Mouse (Mus musculus): ENCODE results near the gene Ufd1. TPM values are rescaled to one million over a fixed set of nuclear protein-coding genes. Genes with fewer than 3 reads are reported as not detected.
A peak's percentile ranks its signal among the peaks of the same experiment; 100 is the strongest.
"Not testable (repeated sequence)": the region's sequence is repeated elsewhere in the genome, so short reads cannot be mapped to it uniquely, and the experiment has no call there.

The Ufd1 gene
- polyA plus RNA-seq, 1 experiment, result 35.5 TPM

- H3K4me3 ChIP-seq (ENCODE audit: insufficient read depth, poor library complexity, severe bottlenecking), result no peak overlapping the region
- H3K27me3 ChIP-seq (ENCODE audit: control insufficient read depth, insufficient read depth, insufficient read length), result no peaks in the 10 kb centered on the region
- TF ChIP-seq USF1 (IDR thresholded peaks at IDR 0.05; ENCODE audit: low read depth) (no peak), FOSL1 (IDR thresholded peaks at IDR 0.05; ENCODE audit: insufficient read depth, low read length, poor library complexity, severe bottlenecking) (no peak), MYOD1 (IDR thresholded peaks at IDR 0.05; ENCODE audit: control insufficient read depth, insufficient read length, low read depth) (no peak), CTCF (IDR thresholded peaks at IDR 0.05; ENCODE audit: control insufficient read depth, insufficient read depth, insufficient read length) (no peak), MAX (IDR thresholded peaks at IDR 0.05) (no peak), CEBPB (IDR thresholded peaks at IDR 0.05; ENCODE audit: low read depth) (no peak), MYOG (IDR thresholded peaks at IDR 0.05; ENCODE audit: control insufficient read depth, extremely low read depth, insufficient read length) (no peak)
- H3K36me3 ChIP-seq (ENCODE audit: control insufficient read depth, insufficient read depth), result no peaks in the 10 kb centered on the region
- no peak overlapping the region for H3ac ChIP-seq (ENCODE audit: control insufficient read depth, insufficient read length, low read depth)
- H3K79me2 ChIP-seq (ENCODE audit: control insufficient read depth, insufficient read depth), result no peaks in the 10 kb centered on the region
- no peaks in the 10 kb centered on the region for H3K79me3 ChIP-seq (ENCODE audit: low read depth)
Measured at GRCm38 (mm10) chr16:18860186-18860585, 48.6 kb downstream of the Ufd1 start.

- Histone ChIP-seq H3K79me2 (ENCODE audit: control insufficient read depth, insufficient read depth) (peaks cover 18% of the 10 kb centered on the region), H3K36me3 (ENCODE audit: control insufficient read depth, insufficient read depth) (peaks cover 34% of the 10 kb centered on the region)
- not testable (repeated sequence) for H3K79me3 ChIP-seq (ENCODE audit: low read depth); H3ac ChIP-seq (ENCODE audit: control insufficient read depth, insufficient read length, low read depth); H3K4me3 ChIP-seq (ENCODE audit: insufficient read depth, poor library complexity, severe bottlenecking); H3K27me3 ChIP-seq (ENCODE audit: control insufficient read depth, insufficient read depth, insufficient read length)
Measured at GRCm38 (mm10) chr16:18870495-18870894, 58.9 kb downstream of the Ufd1 start.

- peaks cover 40% of the 10 kb centered on the region for H3K36me3 ChIP-seq (ENCODE audit: control insufficient read depth, insufficient read depth)
- peaks cover 66% of the 10 kb centered on the region for H3K79me2 ChIP-seq (ENCODE audit: control insufficient read depth, insufficient read depth)
- peaks cover 41% of the 10 kb centered on the region for H3K79me3 ChIP-seq (ENCODE audit: low read depth)
- TF ChIP-seq MAX (IDR thresholded peaks at IDR 0.05) (no peak), MYOD1 (IDR thresholded peaks at IDR 0.05; ENCODE audit: control insufficient read depth, insufficient read length, low read depth) (no peak), FOSL1 (IDR thresholded peaks at IDR 0.05; ENCODE audit: insufficient read depth, low read length, poor library complexity, severe bottlenecking) (no peak), CTCF (IDR thresholded peaks at IDR 0.05; ENCODE audit: control insufficient read depth, insufficient read depth, insufficient read length) (no peak), CEBPB (IDR thresholded peaks at IDR 0.05; ENCODE audit: low read depth) (no peak), MYOG (IDR thresholded peaks at IDR 0.05; ENCODE audit: control insufficient read depth, extremely low read depth, insufficient read length) (no peak), USF1 (IDR thresholded peaks at IDR 0.05; ENCODE audit: low read depth) (no peak)
- peak overlapping the region; percentile 82 for H3K4me3 ChIP-seq (ENCODE audit: insufficient read depth, poor library complexity, severe bottlenecking)
- H3ac ChIP-seq (ENCODE audit: control insufficient read depth, insufficient read length, low read depth), result peak overlapping the region; percentile 88
- H3K27me3 ChIP-seq (ENCODE audit: control insufficient read depth, insufficient read depth, insufficient read length), result no peaks in the 10 kb centered on the region
Measured at GRCm38 (mm10) chr16:18876091-18876441, 64.5 kb downstream of the Ufd1 start.

- peaks cover 72% of the 10 kb centered on the region for H3K79me2 ChIP-seq (ENCODE audit: control insufficient read depth, insufficient read depth)
- peak within 1 kb of the TSS; percentile 82 for H3K4me3 ChIP-seq (ENCODE audit: insufficient read depth, poor library complexity, severe bottlenecking)
Measured at GRCm38 (mm10) chr16:18876442-18877308, 65.1 kb downstream of the Ufd1 start, which contains the start of the genes Mrpl40 and Hira. TSS of gene Mrpl40 (minus strand) at chr16:18876862. TSS of gene Hira (plus strand) at chr16:18877037.

GRCm38 (mm10) chr16:18877386-18878090 is 66.0 kb downstream of the Ufd1 start:
- TF ChIP-seq CTCF (IDR thresholded peaks at IDR 0.05; ENCODE audit: control insufficient read depth, insufficient read depth, insufficient read length) (peak; percentile 18), MAX (IDR thresholded peaks at IDR 0.05) (peak; percentile 26), CEBPB (IDR thresholded peaks at IDR 0.05; ENCODE audit: low read depth) (no peak)
- H3ac ChIP-seq (ENCODE audit: control insufficient read depth, insufficient read length, low read depth), result peak overlapping the region; percentile 80
- peaks cover 81% of the 10 kb centered on the region for H3K79me2 ChIP-seq (ENCODE audit: control insufficient read depth, insufficient read depth)
- peaks cover 56% of the 10 kb centered on the region for H3K79me3 ChIP-seq (ENCODE audit: low read depth)
- peaks cover 27% of the 10 kb centered on the region for H3K36me3 ChIP-seq (ENCODE audit: control insufficient read depth, insufficient read depth)
- peak overlapping the region; percentile 82 for H3K4me3 ChIP-seq (ENCODE audit: insufficient read depth, poor library complexity, severe bottlenecking)
- H3K27me3 ChIP-seq (ENCODE audit: control insufficient read depth, insufficient read depth, insufficient read length), result no peaks in the 10 kb centered on the region

More at GRCm38 (mm10) chr16:18876442-18877308, 65.1 kb downstream of the Ufd1 start, which contains the start of the genes Mrpl40 and Hira:
- Histone ChIP-seq H3ac (ENCODE audit: control insufficient read depth, insufficient read length, low read depth) (peak within 1 kb of the TSS; percentile 88), H3K27me3 (ENCODE audit: control insufficient read depth, insufficient read depth, insufficient read length) (no peaks in the 10 kb centered on the region), H3K79me3 (ENCODE audit: low read depth) (peaks cover 48% of the 10 kb centered on the region), H3K36me3 (ENCODE audit: control insufficient read depth, insufficient read depth) (peaks cover 34% of the 10 kb centered on the region)
- peak; percentile 72 for TF ChIP-seq MAX (IDR thresholded peaks at IDR 0.05)
- TF ChIP-seq CEBPB (IDR thresholded peaks at IDR 0.05; ENCODE audit: low read depth), result no peak
- no peak for TF ChIP-seq MYOD1 (IDR thresholded peaks at IDR 0.05; ENCODE audit: control insufficient read depth, insufficient read length, low read depth)
- no peak for TF ChIP-seq USF1 (IDR thresholded peaks at IDR 0.05; ENCODE audit: low read depth)
